Mouse (Mus musculus): ENCODE measurements around the gene Gab1.

The Gab1 gene

DNA sequence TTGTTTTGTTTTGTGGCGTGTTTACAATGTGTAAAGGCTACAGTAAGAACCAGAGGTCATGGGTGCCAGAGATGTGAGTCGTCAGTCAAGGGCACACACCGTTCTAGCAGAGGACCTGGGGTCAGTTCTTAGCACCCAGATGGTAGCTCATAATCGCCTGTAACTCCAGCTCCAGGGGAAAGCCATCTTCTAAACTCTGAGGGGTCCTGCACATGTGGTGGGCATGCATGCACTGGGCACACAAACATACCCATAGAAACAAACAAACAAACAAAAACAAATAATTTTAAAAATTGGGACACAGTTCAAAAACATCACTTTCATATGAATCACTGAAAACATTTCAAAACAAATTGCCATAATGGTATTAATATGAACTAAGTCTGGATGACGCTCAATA, 69.9 kb downstream of the Gab1 start:
- DNase-seq (ENCODE audit: low spot score) = no peak

DNA sequence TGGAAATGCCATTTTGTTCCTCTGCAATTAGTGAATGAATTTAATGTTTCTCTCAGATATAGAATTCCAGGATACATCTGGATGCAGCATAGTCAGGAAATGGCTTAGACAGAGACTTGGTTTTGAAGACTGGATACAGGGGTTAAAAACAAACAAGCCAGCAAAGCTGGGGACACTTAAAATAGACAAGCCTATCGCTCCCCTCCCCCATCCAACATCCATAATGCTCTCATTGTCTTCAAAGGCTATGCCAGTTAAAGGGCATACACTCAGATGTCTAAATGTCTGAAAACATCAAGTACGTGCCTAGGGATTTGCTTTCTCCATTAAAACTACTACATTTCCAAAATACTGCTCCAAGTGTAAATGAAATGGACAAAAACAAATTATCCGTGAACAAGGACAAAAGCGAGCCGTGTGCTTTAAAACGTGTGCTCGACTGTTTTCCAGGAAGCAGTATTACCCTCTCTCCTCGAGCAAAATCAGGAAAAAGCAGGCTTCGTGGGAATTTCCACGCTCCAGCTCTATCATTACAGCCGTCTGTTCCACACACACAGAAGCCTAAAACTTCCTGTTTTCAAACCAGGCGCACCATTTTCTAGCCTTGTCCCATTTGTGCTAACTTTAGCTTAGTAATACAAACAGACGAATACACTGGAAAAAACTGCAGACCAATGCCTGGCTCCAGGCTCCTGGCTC, 72.4 kb downstream of the Gab1 start:
- DNase-seq (ENCODE audit: low spot score) = no peak

DNA sequence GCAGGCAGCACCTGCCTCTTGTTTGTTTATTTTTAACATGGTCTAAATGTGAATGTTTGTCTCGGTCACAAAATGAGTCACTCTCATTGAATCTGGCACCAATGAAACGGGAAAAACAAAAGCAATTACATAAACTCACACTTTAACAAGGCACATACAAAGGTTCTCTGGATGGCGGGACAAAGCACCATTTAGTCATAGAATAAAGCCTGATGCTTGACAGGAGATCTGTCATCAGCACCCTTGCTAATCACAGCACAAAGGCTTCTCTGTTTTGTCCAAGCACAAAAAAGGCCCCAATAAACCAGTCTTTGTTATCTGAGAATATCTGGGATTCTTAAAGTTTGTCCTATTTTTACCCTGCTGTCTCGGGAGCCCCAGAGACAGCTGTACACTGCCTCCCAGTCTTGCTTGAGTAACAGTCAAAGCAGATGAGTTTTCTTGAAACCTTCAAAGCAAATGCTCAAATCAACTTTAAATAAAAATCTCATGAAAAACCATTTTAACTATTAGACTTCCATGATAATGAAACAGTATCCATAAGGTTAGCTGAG, 76.2 kb downstream of the Gab1 start:
- no peak for DNase-seq (ENCODE audit: low spot score)

DNA sequence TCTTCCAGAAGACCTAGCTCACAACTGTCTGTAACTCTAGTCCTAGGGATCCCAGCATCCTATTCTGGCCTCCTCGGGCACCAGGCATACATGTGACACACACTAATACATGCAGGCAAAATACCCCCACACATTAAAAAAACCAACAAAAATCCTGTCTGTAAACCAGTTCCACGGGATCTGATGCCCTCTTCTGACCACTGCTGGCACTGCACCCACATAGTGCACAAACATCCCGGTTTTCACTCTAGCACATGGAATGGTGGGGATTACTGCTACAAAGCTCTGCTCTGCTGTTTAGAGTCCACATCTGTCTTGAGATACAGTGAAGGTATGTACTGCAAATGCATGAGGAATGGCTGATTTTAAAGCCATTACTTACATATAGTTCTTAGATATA, 81.5 kb downstream of the Gab1 start:
- no peak for DNase-seq (ENCODE audit: low spot score)

DNA sequence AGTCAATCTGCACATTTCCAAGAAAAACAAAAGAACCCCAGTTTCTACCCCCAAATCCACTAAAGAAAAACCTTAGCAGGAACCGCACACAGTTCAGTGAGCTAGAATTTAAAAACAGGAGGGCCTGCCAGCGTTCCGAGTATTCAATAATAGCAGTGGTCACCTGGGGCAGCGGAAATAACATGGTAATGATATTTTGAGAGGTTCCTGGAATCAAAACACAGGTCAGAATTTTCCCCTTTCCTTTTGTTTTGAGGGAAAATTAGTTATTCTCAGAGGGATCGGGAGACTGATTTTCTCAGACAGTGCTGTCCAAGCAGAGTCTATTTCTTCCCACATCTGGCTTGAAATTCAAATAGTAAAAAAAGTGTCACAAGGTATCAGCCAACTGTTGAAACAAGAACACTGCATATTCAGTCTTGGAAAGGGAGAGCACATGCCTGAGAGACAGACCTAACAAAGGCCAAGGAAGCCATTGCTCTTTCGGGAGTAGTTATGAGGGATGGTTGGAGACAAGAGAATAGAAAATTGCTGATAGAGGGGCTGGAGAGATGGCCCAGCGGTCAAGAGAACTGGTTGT, 82.0 kb downstream of the Gab1 start:
- DNase-seq (ENCODE audit: low spot score) = no peak

DNA sequence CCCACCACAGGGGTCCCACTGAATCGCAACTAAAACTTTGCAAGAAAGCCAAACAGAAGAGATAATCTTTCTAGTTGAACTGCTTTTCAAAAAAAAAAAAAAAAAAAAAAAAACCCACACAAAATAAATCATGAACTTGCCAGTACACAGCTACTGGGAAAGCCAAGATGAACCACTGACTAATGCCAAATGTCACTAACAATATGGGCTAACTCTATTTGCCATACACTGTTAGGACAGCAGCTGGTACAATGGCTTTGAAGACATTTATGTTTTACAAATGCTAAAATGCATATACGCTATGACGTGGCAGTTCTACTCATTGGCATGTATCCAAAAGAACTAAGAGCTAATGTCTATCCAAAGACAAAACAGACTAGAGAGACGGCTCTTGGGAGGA, 84.2 kb downstream of the Gab1 start:
- no peak for DNase-seq (ENCODE audit: low spot score)

DNA sequence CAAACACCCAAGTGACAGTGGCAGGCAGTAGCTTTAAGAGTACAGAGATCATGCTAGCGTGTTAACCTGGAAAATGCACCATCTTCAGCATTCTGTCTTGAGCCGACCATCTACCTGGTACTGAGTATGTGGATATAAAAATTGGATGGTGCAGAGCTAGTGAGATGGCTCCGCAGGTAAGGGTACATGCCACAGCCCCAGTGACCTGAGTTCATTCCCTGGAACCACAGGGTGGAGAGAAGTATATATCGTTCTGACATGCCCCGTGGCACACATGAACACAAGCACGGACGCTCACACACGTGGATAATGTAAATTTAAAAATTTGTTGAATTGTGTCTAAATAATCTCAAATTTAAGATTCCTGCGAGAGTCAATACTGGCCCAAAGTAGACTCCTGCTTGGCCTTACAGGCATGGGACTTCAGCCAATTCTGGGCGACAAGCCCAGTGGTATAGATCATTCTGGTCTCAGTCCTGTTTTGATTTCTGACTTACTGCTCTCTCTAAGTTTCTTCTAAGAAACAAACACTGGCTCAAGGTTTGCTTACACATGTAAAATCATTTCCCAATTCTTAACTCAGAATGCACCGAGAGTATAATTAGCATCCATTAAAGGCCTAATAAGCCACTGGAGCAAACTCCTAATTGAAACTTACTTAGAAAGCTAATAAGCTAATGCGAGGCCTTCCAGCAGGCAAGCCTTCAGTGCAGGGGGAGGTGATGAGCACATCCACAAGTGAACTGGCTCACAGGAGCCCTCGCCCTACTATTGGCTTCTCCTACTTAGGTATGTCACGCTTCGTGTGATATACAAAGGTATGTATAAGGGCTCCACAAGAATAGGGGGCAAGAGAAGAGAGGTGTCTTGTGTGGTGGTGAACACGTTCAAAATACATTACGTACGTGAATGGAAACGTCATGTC, 85.5 kb downstream of the Gab1 start:
- DNase-seq (ENCODE audit: low spot score) = no peak

DNA sequence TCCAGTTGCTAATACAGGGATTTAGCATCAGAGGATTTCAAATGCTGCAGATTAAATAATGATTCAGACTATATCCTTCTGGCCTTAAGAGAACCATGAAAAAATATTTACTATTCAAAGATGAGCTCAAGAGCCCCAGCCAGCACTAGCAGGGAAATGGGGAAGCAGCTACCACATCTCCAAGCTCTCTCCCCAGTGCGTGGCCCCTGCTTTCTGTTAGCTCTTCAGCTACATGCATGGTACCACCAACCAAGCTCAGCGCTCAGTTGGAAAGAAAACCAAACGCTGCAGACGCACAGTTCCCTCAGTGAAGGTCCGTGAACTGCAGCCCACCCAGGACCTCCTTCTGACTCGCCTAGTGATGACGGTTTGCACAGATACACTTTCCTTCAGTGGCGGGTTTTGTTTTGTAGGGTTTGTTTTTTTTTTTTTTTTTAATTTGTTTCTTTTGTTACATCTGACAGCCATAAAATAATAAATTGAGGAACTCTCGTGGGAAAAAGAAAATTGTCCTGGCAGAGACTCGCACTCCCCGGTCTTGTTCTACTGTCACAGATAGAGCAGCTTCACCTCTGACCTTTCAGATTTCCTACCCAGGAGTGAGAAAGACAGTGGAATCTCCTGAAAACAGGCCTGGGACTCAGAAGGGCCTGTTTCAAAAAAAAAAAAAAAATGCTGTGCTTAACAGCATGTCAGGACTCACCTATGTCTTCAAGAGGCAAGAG, 86.4 kb downstream of the Gab1 start:
- DNase-seq (ENCODE audit: low spot score) = no peak

DNA sequence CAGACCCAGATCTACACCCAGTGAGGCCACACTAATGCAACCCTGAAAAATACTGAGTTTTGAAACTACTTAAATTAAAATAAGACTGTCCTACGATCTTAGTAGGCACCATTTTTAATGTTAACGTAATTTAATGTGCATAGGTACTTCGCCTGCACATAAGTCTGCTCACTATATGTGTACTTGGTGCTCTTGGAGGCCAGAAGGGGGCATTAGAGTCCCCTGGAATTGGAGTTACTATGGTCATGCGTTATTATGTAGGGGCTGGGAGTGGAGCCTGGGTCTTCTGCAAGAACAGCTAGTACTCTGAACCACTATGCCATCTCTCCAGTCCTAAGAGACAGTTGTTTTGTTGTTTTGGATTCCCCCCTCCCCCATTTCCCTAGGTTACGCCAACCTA, 88.1 kb downstream of the Gab1 start:
- DNase-seq (ENCODE audit: low spot score) = no peak

DNA sequence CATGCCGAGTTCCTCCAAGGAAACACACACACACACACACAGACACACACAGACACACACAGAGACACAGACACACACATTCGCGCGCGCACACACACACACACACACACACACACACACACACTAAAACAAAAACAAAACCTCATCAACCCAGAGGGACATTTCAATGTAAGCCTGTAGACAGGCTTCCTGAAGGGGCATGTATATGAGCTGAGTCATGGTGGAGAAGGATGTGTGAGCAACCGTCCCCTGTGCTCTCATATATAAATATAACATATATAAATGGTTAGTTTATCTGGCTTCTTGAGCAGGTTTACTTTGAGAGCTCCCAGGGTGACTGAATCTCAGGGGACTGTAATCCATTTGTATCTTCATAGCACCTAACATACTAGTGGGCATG, 91.0 kb downstream of the Gab1 start:
- DNase-seq (ENCODE audit: low spot score) = no peak

DNA sequence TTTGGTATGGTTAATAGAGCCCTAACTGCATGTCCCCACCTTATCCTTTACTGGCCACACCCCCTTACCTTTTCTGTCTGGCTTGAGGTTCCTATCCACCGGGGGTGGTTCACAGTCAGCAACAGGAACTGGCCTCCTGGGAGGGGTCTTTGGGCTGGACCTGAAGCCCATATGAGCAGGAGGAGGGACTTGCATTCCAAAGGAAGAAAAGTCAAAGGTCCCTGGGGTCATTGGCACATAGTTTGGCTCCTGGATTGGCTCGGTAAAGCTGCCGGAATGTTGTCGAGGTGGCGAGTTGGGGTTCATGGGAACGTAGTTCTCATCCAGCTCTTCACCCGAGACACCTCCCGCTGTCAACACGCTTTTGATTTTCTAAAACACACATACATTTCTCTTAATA, 95.8 kb downstream of the Gab1 start:
- no peak for DNase-seq (ENCODE audit: low spot score)

DNA sequence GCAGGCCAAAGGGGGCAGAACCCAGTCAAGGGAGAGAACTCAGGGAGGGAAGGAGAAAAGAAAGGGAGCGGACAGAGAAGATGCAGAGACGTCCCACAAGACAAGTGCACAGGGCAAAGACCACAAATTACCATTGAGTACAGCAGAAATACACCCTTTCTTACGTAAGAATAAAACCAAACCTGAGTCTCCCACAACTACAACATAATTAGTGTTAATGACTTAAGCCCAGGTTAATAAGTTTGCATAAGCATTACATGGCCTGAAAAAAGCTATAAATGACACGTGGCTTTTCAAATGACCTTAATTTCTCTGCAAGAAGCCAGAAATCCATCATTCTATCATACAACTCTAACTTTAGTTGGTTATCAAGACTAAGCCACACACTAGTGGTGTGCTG, 97.0 kb downstream of the Gab1 start:
- DNase-seq (ENCODE audit: low spot score) = no peak

DNA sequence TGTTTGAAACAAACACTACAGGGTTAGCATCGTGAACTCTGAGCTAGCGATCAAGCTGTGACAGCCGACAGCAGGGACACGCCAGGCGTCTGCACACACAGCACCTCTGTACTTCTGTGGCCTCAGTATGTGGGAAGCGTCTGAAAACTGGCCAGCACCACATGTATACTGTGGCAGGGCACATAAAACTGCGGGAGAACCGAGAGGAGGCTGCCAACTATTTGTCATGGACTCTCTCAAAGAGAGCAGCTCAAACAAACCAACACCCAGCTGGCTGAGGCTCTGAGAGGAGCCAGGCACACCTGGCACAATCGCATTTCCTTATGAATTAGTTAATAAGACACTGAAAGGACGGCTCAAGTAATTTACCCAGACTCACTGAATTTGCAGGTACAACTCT, 99.0 kb downstream of the Gab1 start:
- DNase-seq (ENCODE audit: low spot score) = no peak

DNA sequence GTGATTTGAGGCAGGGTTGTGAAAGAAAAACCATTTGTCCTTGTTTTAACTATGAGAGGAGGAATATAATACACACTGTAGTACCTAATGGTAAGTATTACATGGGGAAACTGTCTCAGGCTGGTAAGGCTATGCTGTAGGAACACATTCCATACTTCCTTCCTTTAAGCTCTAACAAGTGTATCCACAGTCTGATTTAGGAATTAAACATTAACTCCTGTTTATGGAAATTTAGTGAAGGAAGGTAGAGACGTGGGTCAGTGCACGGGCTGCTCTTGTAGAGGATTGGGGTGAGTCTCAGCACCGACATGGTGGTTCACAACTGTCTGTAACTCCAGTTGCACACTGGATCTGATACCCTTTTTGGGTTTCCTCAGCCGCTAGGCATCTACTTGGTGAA, 100.0 kb downstream of the Gab1 start:
- no peak for DNase-seq (ENCODE audit: low spot score)

DNA sequence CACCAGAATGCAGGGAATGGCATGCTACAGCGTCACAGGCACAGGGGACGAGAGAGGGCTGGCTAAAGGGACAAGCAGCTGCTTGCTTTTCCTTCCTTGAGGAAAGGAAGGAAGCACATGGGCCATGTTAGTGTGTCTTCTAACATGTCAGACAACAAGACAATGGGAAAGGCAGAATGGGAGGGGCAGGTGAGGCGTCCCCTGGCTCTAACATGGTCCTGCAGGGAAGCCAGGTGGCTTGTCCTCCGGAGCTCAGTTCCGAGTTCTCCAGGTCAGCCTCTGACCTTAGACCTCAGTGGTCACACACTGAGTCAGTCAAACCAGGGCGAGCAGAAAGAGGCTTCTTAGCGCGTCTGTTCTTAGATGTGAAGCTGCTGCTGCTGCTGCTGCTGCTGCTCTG, 103.9 kb downstream of the Gab1 start:
- DNase-seq (ENCODE audit: low spot score) = no peak

DNA sequence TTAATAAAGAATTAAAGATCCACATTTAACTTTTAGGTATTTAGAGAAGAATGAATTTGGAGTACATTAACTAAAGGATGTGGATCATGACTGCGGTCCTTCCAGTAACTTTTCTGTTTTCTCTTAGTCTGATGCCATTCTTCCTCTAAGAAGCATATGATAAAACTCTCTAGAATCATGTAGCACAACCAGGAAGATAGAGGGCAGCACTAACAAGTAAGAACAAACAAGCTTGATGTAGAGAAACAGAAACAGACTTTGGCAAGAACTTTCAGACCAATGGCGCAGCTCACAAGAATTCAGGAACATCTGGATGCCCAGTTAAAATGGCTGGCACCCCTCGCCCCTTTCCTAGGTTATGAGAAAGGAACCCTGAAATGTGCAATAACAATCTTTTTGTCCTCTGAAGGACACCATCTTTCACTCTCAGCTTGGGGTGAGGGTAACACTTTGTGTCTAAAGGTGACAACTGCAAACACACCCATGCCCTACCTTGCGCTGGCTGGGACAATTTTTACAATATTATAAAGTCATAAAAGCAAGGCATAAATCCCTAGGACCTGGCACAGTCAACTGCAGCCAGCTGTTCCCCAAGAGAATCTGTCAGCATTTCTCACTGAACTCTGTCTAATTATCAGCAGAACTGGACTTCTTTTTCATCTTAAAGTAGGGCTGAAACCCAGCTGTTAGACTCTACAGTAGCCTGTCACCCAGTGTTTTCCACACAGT, 107.4 kb downstream of the Gab1 start:
- DNase-seq (ENCODE audit: low spot score) = no peak

DNA sequence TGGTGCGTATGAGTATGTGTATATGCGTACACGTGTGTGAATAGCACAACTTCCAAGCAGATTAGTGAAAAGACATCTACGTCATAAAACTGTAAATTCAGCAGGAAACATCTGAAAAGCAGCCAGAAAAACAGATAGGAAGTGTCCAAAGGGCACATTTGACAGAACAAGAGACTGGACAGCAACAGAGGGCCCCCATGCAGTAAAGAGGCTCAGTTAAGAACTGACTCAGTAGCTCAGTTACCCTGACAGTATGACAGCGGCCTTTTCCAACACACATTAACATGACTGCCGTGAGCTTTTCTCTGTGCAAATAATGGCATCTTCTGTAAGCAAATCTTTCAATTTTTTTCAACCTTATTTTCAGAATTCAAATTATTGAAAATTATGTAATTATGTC, 111.9 kb downstream of the Gab1 start:
- no peak for DNase-seq (ENCODE audit: low spot score)

DNA sequence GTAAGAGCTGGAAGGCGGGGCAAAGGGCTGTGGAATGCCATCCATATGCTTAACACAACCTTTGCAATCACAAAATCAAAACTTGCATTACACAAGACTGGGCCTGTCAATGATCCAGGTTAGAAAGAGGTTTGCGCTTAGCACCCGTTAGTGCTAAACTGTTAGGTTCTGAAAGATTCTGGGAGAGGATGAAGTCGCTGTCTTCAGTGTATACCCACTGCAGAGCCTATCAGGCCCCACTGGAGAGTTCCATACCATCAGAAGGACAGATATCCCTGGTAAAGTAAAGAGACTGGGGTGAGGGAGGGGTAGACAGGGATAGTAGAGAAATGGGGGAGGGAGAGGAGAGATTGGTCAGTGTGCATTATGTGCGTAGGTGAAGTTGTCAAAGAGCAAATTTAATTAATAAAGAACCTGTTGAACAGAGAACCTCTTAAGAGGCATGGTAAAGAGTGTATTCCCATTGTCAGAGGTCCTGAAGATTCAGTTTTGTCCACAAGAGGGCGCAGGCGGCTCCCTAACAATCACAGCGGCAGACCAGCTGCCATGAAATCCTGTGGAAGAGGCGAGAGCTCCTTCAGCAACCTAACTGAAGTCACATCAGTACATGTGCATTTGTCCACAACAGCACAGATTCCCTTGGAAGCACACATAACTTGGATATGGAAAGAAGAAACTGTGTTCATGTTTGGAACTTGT, 127.2 kb downstream of the Gab1 start:
- peak; percentile 33 for DNase-seq (ENCODE audit: low spot score)

DNA sequence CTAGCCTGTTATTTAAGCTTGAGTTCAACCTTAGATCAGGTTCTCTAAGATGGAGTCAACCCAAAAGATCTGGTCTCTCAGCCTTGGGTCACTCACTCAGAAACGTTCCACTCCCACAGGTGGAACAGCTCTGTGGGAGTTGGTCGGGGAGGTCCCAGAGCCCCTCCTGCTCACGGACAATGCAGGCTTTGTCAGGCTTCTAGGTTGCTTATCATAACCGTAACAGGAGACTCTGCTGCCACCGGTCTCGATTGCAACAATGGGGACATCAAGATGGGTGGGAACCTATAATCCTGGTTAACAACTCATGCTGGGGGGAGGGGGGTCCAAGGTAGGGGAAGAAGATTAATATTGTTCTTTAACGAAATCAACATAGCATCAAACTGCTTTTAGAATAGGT, 127.9 kb downstream of the Gab1 start:
- DNase-seq (ENCODE audit: low spot score) = no peak

DNA sequence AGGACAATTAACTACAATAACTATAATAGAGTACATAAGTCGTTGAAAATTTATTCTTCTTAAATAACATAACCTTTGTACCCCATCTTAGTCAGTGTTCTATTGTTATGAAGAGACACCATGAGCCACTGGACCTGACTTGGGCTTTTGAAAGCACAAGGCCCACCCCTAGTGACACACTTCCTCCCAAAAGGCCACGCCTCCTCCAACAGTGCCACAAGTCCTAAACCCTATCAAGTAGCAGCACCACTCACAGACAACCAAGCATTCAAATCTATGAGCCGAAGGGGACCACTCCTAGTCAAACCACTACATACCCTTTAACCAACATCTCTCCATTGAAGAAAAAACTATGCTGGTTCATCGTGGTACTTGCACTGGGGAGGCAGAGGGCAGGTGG, 131.2 kb downstream of the Gab1 start:
- no peak for DNase-seq (ENCODE audit: low spot score)

DNA sequence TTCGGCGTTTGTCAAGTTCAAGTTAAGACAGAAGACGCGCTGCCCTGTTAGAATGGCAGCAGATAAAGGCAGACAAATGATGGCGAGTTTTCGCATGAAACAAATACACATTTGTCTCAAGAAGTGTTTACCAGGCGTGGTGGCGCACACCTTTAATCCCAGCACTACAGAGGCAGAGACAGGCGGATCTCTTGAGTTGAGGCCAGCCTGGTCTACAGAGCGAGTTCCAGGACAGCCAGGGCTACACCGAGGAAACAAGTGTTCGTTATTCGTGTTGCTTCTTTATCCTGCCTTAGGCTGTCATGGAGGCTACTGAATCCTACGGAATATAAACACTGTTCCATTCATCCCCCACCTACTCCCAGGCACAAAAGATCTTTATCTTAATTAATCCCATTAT, 140.4 kb downstream of the Gab1 start:
- DNase-seq (ENCODE audit: low spot score) = no peak
